Mouse (Mus musculus) subcutaneous adipose tissue, adult 2 months (tissue): Measurements from ENCODE around the gene 1600014C23Rik. TPM values are rescaled to one million over a fixed set of nuclear protein-coding genes. Genes with fewer than 3 reads are reported as not detected.

ENCODE experiments used
- polyA plus RNA-seq: library from polyadenylated mRNA; depleted of rRNA; stranded (reverse); fragments of >200 nt; gene quantifications from 2 replicates; pipeline ENCODE4 v1.2.3, GENCODE M21; 2012; ENCODE audit warnings: low replicate concordance; rRNA removed

The 1600014C23Rik gene
- not detected in 2 replicates for polyA plus RNA-seq

DNA sequence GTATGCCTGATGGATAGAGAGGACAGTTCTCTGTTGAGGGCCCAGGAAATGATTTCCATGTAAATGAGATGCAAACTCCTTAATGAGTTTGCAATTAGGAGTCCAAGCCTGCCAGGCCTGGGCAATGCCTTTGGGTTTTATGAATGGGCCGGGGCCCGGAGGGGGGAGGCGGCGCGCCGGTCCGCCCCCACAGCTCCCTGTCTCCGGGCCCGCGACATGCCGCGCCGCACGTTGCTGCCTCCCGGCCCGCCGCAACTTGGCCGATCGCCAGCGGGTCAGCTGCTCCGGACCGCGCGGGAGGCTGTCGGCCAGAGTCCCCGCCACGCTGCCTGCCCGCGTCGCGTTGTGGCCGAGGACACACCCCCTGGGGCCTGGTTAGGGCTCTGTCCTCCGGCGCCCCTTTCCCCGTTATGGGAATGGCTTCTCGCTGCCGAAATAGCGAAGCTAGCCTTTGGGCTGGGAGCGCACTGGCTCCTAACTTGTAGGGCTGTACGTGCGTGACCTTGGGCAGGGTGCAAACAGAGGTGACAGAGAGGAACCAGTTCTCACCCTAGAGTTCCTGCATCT is at the start of gene 1600014C23Rik:
1600014C23Rik (minus strand) TSS at position 110 of the 567 bp plus-strand sequence.

DNA sequence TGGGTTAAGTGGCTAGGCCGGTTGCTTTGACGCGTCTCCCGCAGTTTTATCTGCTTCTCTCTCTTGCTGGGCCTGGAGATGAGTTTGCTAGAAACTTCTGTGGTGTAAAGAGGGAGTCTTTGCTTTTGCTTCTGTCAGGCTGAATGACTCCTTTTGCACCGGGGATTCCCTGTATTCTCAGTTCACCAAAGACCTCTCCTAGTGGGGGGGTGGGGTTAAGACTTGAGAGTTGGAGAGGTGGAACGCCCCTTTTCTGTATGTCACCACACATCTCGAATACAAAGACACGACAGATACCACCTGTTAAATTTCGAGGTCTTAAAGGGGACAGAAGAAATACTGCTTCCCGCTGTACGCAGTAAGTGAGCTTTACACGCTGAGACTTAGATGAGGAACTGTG is 46.9 kb downstream of the 1600014C23Rik start, which contains the start of gene Tmem63b:
Tmem63b (minus strand) TSS at position 190 of the 400 bp plus-strand sequence.

DNA sequence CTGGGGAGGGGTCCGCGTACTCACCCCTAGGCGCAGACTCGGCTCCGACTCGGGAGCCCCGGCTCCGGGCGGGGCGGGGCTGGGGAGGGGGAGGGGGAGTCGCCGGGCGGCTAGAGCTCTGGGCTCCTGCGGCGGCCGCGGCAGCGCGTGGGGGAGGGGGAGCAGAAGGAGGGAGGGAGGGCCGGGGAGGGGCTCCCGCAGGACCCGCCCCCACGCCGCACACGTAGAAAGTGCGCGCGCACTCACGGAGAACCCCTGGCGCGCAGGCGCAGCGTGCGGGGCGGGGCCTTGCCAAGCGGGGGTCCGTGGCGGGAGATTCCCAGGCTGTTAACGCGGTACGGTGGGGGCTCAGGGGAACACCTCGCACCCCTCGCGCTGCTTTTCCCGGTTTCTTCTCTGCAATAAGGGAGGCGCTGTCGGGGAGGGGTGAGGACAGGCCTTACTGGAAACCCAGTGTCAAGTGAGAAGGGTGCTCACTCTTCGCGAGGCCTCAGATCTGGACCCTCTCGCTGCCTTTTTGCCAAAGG is 47.5 kb downstream of the 1600014C23Rik start, which contains the start of gene Mrpl14:
Mrpl14 (plus strand) TSS at position 230 of the 527 bp plus-strand sequence.

Other genes starting within 250 kb of the 1600014C23Rik start
- gene Aars2, start 227.0 kb downstream of the 1600014C23Rik start, polyA plus RNA-seq, result 13.0 and 20.0 TPM in 2 replicates
- not detected in 2 replicates for gene Tcte1, start 210.4 kb downstream of the 1600014C23Rik start, polyA plus RNA-seq
- 0.10 and 1.3 TPM in 2 replicates for gene Tmem151b, start 184.2 kb downstream of the 1600014C23Rik start, polyA plus RNA-seq
- 4.5 and 7.6 TPM in 2 replicates for gene Nfkbie, start 178.1 kb downstream of the 1600014C23Rik start, polyA plus RNA-seq
- 116 and 166 TPM in 2 replicates for gene Slc35b2, start 170.0 kb downstream of the 1600014C23Rik start, polyA plus RNA-seq
- gene Hsp90ab1, start 160.6 kb downstream of the 1600014C23Rik start, polyA plus RNA-seq, result 397 and 776 TPM in 2 replicates
- 83.9 and 195 TPM in 2 replicates for gene Slc29a1, start 134.2 kb downstream of the 1600014C23Rik start, polyA plus RNA-seq
- gene Mymx, start 131.7 kb downstream of the 1600014C23Rik start, polyA plus RNA-seq, result not detected in 2 replicates
- 0.06 TPM in 1 of 2 replicates, not detected in the other for gene Capn11, start 74.5 kb downstream of the 1600014C23Rik start, polyA plus RNA-seq
- gene Mrpl14, start 47.5 kb downstream of the 1600014C23Rik start, polyA plus RNA-seq, result 114 and 123 TPM in 2 replicates
- 61.9 and 66.0 TPM in 2 replicates for gene Tmem63b, start 46.9 kb downstream of the 1600014C23Rik start, polyA plus RNA-seq